In genomic region chr5:67572552-67573155, GRCm38 (mm10) we compare ENCODE assay signal across 20 mouse cellular contexts. TPM values are rescaled to one million over a fixed set of nuclear protein-coding genes. Genes with fewer than 3 reads are reported as not detected.
DNase-seq lines count a peak whose midpoint lies in the region; ATAC-seq and TF ChIP-seq lines count a peak whose summit lies in the region.
"Had no signal": no experiment of that assay in that cellular context is flagged by ENCODE, and none has a peak within 500 bp of the region (broad histone marks: within the 10 kb centered on the region; RNA-seq: fewer than 3 reads in every experiment).

No protein-coding gene starts in this region.

- no peaks in the 10 kb centered on the region for H3K36me3 ChIP-seq in kidney, embryonic 15.5 days
- H3K36me3 ChIP-seq in kidney, postnatal 0 days (ENCODE audit: insufficient read depth, low read length) = no peaks in the 10 kb centered on the region
- H3K36me3 ChIP-seq: forebrain, embryonic 10.5 days; hindbrain, embryonic 10.5 days; limb, embryonic 13.5 days; liver, embryonic 15.5 days; neural tube, embryonic 13.5 days had no signal

- H3K4me1 ChIP-seq in kidney, embryonic 15.5 days = peaks cover 21% of the 10 kb centered on the region
- H3K4me1 ChIP-seq in kidney, postnatal 0 days (replicated peaks; ENCODE audit: insufficient read depth, low read length) = no peaks in the 10 kb centered on the region
- H3K4me1 ChIP-seq: forebrain, embryonic 10.5 days; hindbrain, embryonic 10.5 days; limb, embryonic 13.5 days; liver, embryonic 15.5 days; megakaryocyte, embryonic 14.5 days; neural tube, embryonic 13.5 days had no signal

- no peak overlapping the region for H3K4me2 ChIP-seq in kidney, embryonic 15.5 days
- H3K4me2 ChIP-seq in kidney, postnatal 0 days (ENCODE audit: low read length) = no peak overlapping the region
- H3K4me2 ChIP-seq: limb, embryonic 13.5 days; liver, embryonic 15.5 days; neural tube, embryonic 13.5 days had no signal

- ATAC-seq in kidney, embryonic 15.5 days (replicated peaks; ENCODE audit: low FRiP score) = peak; percentile 88
- no peak; the same call in 1 of the 2 replicates for ATAC-seq in kidney, postnatal 0 days (replicated peaks; ENCODE audit: low FRiP score, low read depth)
- ATAC-seq: forebrain, postnatal 0 days; Patski had no signal

- DNase-seq in embryo, embryonic 10.5 days (ENCODE audit: low spot score) = peak; percentile 25
- no peak for DNase-seq in embryo, embryonic 10 days (ENCODE audit: low spot score)
- no peak for DNase-seq in kidney, postnatal 25 days
- peak; percentile 87 for DNase-seq in kidney, postnatal 0 days (ENCODE audit: low spot score)
- peak; percentile 32 to 72 for DNase-seq in lung, postnatal 4 days
- DNase-seq in right cerebral cortex, adult 18-20 months = no peak
- DNase-seq in right cerebral cortex, postnatal 4 days = no peak
- DNase-seq: adrenal gland, adult 8-10 months; cerebellum, postnatal 10 days; forebrain, postnatal 0 days; gastrocnemius, postnatal 36 days; midbrain, embryonic 14.5 days had no signal

- H3K27ac ChIP-seq in kidney, embryonic 15.5 days = peak overlapping the region; percentile 67
- H3K27ac ChIP-seq in kidney, postnatal 0 days = no peak overlapping the region
- H3K27ac ChIP-seq: forebrain, embryonic 10.5 days; hindbrain, embryonic 10.5 days; limb, embryonic 13.5 days; liver, embryonic 15.5 days; neural tube, embryonic 13.5 days had no signal

- no peak overlapping the region for H3K9ac ChIP-seq in kidney, embryonic 15.5 days
- H3K9ac ChIP-seq in kidney, postnatal 0 days (ENCODE audit: low read depth, low read length) = no peak overlapping the region
- H3K9ac ChIP-seq: forebrain, postnatal 0 days; limb, embryonic 13.5 days; liver, embryonic 15.5 days; neural tube, embryonic 13.5 days had no signal

- 49% methylated on average over 6 of the region's 6 CpGs for WGBS in kidney, embryonic 15.5 days
- 29% methylated on average over 6 of the region's 6 CpGs for WGBS in kidney, postnatal 0 days

- no peaks in the 10 kb centered on the region for H3K9me3 ChIP-seq in kidney, embryonic 15.5 days (replicated peaks)
- no peaks in the 10 kb centered on the region for H3K9me3 ChIP-seq in kidney, postnatal 0 days (replicated peaks; ENCODE audit: low read length)
- H3K9me3 ChIP-seq: forebrain, embryonic 10.5 days; hindbrain, embryonic 10.5 days; limb, embryonic 13.5 days; liver, embryonic 15.5 days; megakaryocyte, embryonic 14.5 days; neural tube, embryonic 13.5 days had no signal

- TF ChIP-seq CTCF in kidney, postnatal 0 days (IDR thresholded peaks at IDR 0.05; ENCODE audit: low read depth) = no peak

- no peaks in the 10 kb centered on the region for H3K27me3 ChIP-seq in kidney, embryonic 15.5 days
- H3K27me3 ChIP-seq in kidney, postnatal 0 days (ENCODE audit: insufficient read depth, low read length) = no peaks in the 10 kb centered on the region; the same call in 1 of the 2 replicates
- H3K27me3 ChIP-seq: liver, embryonic 15.5 days; neural tube, embryonic 13.5 days had no signal

- no peak overlapping the region for H3K4me3 ChIP-seq in kidney, embryonic 15.5 days (replicated peaks)
- no peak overlapping the region for H3K4me3 ChIP-seq in kidney, postnatal 0 days (replicated peaks; ENCODE audit: low read depth, low read length)
- H3K4me3 ChIP-seq: forebrain, embryonic 10.5 days; hindbrain, embryonic 10.5 days; limb, embryonic 13.5 days; liver, embryonic 15.5 days; megakaryocyte, embryonic 14.5 days; neural tube, embryonic 13.5 days had no signal

RNA-seq across cellular contexts. Expression of gene Shisa3, which starts 35.0 kb away (rescaled TPM):
- 116 and 119 TPM in 2 replicates for polyA plus RNA-seq in kidney, embryonic 15.5 days (2015; fragmentation: Nextera tagmentation; extraction: Ambion mirVana)
- polyA plus RNA-seq in kidney, postnatal 0 days (2015; fragmentation: Nextera tagmentation; extraction: Ambion mirVana) = 43.5 and 44.3 TPM in 2 replicates
- polyA plus RNA-seq: Patski had no signal

Comparison
In these comparisons a context has a peak if more than half of its experiments do, and no peak if none do; other contexts are left out.
1. DNase-seq: peak in embryo, embryonic 10.5 days (single experiment), kidney, postnatal 0 days (single experiment) and lung, postnatal 4 days (2 of 2); none in embryo, embryonic 10 days (single experiment), kidney, postnatal 25 days (0 of 2), right cerebral cortex, adult 18-20 months (single experiment) and right cerebral cortex, postnatal 4 days (single experiment).